Mouse (Mus musculus): Measurements from ENCODE around the gene Naga. TPM values are rescaled to one million over a fixed set of nuclear protein-coding genes. Genes with fewer than 3 reads are reported as not detected.
A peak's percentile ranks its signal among the peaks of the same experiment; 100 is the strongest.

Gene Naga
- 296 and 437 TPM in 2 replicates for polyA plus RNA-seq (2015; fragmentation: Nextera tagmentation; extraction: Ambion mirVana)

- Histone ChIP-seq H3K4me1 (ENCODE audit: control insufficient read depth, insufficient read depth, low read length) (peaks cover 39% of the 10 kb centered on the region), H3K4me2 (ENCODE audit: low read depth, low read length) (peak within 1 kb of the TSS; percentile 53)
- 0% methylated on average over 41 of the region's 41 CpGs for WGBS
These were observed at the start of gene Naga, which contains the start of the genes Pheta2 and Smdt1 for GRCm38 (mm10) chr15:82338593-82339112. Gene Naga, minus strand, starts transcription at chr15:82338925. Gene Pheta2, plus strand, starts transcription at chr15:82338942. Gene Smdt1, plus strand, starts transcription at chr15:82338959.

GRCm38 (mm10) chr15:82385729-82386128 lies 47.0 kb upstream of the Naga start:
- no peak for ATAC-seq
- Histone ChIP-seq H3K27ac (ENCODE audit: low read length) (no peak overlapping the region), H3K9ac (ENCODE audit: low read depth, low read length) (no peak overlapping the region), H3K9me3 (ENCODE audit: control insufficient read depth, low read length) (no peaks in the 10 kb centered on the region), H3K4me3 (ENCODE audit: low read length) (no peak overlapping the region), H3K27me3 (replicated peaks; ENCODE audit: control insufficient read depth, insufficient read depth, low read length) (no peaks in the 10 kb centered on the region), H3K36me3 (ENCODE audit: control insufficient read depth, insufficient read depth, low read length) (no peaks in the 10 kb centered on the region), H3K4me1 (ENCODE audit: control insufficient read depth, insufficient read depth, low read length) (peaks cover 2% of the 10 kb centered on the region; the same call in 1 of the 2 replicates), H3K4me2 (ENCODE audit: low read depth, low read length) (no peak overlapping the region)
- WGBS, result 86% methylated on average over 2 of the region's 2 CpGs

More at GRCm38 (mm10) chr15:82338593-82339112, at the start of gene Naga, which contains the start of the genes Pheta2 and Smdt1:
- ATAC-seq, result peak; percentile 83
- peak within 1 kb of the TSS; percentile 80 for H3K9ac ChIP-seq (ENCODE audit: low read depth, low read length)
- no peaks in the 10 kb centered on the region for H3K27me3 ChIP-seq (replicated peaks; ENCODE audit: control insufficient read depth, insufficient read depth, low read length)
- peak within 1 kb of the TSS; percentile 69 for H3K4me3 ChIP-seq (ENCODE audit: low read length)
- H3K36me3 ChIP-seq (ENCODE audit: control insufficient read depth, insufficient read depth, low read length), result peaks cover 16% of the 10 kb centered on the region
- H3K9me3 ChIP-seq (ENCODE audit: control insufficient read depth, low read length), result no peaks in the 10 kb centered on the region
- H3K27ac ChIP-seq (ENCODE audit: low read length), result peak within 1 kb of the TSS; percentile 73

DNA sequence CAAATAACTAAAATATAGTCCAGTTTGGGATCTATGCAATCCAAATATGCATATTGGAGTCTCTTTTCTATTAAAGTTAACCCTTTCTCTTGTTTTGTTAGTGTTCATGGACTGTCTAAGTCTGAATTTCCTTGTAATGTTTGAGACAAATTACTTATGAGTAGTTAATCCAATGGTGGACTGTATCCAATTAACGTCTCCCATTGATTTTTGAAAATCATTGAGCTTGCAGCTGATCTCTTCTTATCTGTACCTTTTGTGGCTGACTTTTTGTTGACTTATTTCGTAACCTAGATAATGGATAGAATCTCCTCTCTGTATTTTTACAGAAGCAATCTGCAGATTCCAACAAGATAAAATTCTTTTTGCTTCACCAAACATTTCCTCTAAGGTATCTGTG lies 43.7 kb upstream of the Naga start:
- 82% methylated on average over 2 of the region's 2 CpGs for WGBS
- ATAC-seq, result no peak
- Histone ChIP-seq H3K36me3 (ENCODE audit: control insufficient read depth, insufficient read depth, low read length) (no peaks in the 10 kb centered on the region), H3K27me3 (replicated peaks; ENCODE audit: control insufficient read depth, insufficient read depth, low read length) (no peaks in the 10 kb centered on the region; the same call in 1 of the 2 replicates), H3K9me3 (ENCODE audit: control insufficient read depth, low read length) (no peaks in the 10 kb centered on the region), H3K4me2 (ENCODE audit: low read depth, low read length) (no peak overlapping the region), H3K9ac (ENCODE audit: low read depth, low read length) (no peak overlapping the region), H3K27ac (ENCODE audit: low read length) (no peak overlapping the region), H3K4me1 (ENCODE audit: control insufficient read depth, insufficient read depth, low read length) (peaks cover 23% of the 10 kb centered on the region), H3K4me3 (ENCODE audit: low read length) (no peak overlapping the region)

DNA sequence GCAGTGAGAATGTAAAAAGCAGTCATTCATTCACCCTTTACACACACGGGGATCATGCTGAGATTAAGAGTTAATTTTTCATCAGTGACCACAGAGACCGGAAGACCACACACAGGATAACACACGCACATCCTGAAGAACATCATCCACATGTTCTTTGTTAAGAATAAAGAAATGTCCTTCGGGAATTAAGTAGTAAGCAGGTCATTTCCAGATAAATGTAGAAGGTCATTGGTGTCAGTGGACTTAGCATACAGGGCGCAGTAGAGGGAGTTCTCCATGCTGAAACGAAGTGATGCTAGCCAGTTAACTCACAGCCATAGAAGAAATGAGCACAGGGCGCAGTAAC lies 42.0 kb upstream of the Naga start:
- peaks cover 27% of the 10 kb centered on the region for H3K4me1 ChIP-seq (ENCODE audit: control insufficient read depth, insufficient read depth, low read length)
- WGBS, result 33% methylated on average over 7 of the region's 7 CpGs
- H3K9ac ChIP-seq (ENCODE audit: low read depth, low read length), result peak overlapping the region; percentile 55; the same call in 1 of the 2 replicates
- no peaks in the 10 kb centered on the region for H3K9me3 ChIP-seq (ENCODE audit: control insufficient read depth, low read length)
- H3K4me2 ChIP-seq (ENCODE audit: low read depth, low read length), result peak overlapping the region; percentile 52
- no peaks in the 10 kb centered on the region; the same call in 1 of the 2 replicates for H3K27me3 ChIP-seq (replicated peaks; ENCODE audit: control insufficient read depth, insufficient read depth, low read length)
- H3K4me3 ChIP-seq (ENCODE audit: low read length), result peak overlapping the region; percentile 62
- no peaks in the 10 kb centered on the region for H3K36me3 ChIP-seq (ENCODE audit: control insufficient read depth, insufficient read depth, low read length)
- no peak for ATAC-seq
- H3K27ac ChIP-seq (ENCODE audit: low read length), result peak overlapping the region; percentile 57

DNA sequence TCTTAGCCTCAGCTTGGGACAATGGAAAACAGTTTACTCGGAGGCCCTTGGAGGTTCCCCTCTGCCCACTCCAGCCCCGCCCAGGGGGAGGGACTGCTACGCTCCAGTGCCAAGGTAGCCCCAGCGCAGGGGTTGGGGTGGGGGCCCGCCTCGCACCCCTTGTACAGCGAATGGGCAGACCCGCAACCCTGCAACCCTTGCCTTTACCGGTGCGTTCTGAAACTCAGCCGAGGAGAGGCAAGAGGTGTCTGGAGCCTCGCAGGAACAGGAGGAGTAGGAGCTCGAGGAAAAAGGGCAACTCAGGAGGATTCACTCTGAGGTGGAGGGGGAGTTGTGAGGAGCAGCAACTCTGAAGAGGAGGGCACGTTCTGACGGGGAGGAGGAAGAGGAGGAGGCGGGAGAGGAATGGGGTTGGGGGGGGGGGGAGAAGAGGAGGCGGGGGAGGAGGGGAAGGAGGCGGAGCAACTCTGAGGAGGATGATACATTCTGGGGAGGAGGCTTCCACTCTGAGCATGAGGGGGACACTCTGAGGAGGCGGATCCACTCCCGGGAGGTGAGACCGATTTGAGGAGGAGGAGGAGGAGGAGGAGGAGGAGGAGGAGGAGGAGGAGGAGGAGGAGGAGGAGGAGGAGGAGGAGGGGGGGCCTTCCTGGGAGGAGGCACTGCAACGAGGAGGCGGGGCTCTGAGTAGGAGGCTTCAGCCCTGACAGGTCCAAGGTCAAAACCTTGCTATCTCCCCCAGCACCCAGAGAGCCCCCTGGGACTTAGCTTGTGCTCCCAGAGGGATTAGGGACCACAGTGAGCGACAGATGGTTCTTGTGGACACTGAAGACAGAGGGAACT lies 41.4 kb upstream of the Naga start, which contains the start of gene Cyp2d22:
Gene Cyp2d22 (minus strand): TSS at position 390 of the 843 bp plus-strand sequence.
- H3K4me3 ChIP-seq (ENCODE audit: low read length), result peak within 1 kb of the TSS; percentile 62
- H3K27ac ChIP-seq (ENCODE audit: low read length), result peak within 1 kb of the TSS; percentile 83
- no peaks in the 10 kb centered on the region for H3K36me3 ChIP-seq (ENCODE audit: control insufficient read depth, insufficient read depth, low read length)
- no peaks in the 10 kb centered on the region; the same call in 1 of the 2 replicates for H3K27me3 ChIP-seq (replicated peaks; ENCODE audit: control insufficient read depth, insufficient read depth, low read length)
- peak within 1 kb of the TSS; percentile 60 for H3K4me2 ChIP-seq (ENCODE audit: low read depth, low read length)
- peak within 1 kb of the TSS; percentile 70 for H3K9ac ChIP-seq (ENCODE audit: low read depth, low read length)
- 3% methylated on average over 18 of the region's 24 CpGs for WGBS
- H3K4me1 ChIP-seq (ENCODE audit: control insufficient read depth, insufficient read depth, low read length), result peaks cover 27% of the 10 kb centered on the region
- peak; percentile 83 for ATAC-seq
- no peaks in the 10 kb centered on the region for H3K9me3 ChIP-seq (ENCODE audit: control insufficient read depth, low read length)

- H3K9me3 ChIP-seq (ENCODE audit: control insufficient read depth, low read length), result no peaks in the 10 kb centered on the region
- 18% methylated on average over 7 of the region's 7 CpGs for WGBS
- peak; percentile 84 for ATAC-seq
These were observed 40.8 kb upstream of the Naga start for GRCm38 (mm10) chr15:82379511-82379870.

GRCm38 (mm10) chr15:82378261-82379180 lies 39.8 kb upstream of the Naga start:
- Histone ChIP-seq H3K36me3 (ENCODE audit: control insufficient read depth, insufficient read depth, low read length) (no peaks in the 10 kb centered on the region), H3K4me2 (ENCODE audit: low read depth, low read length) (peak overlapping the region; percentile 60), H3K27ac (ENCODE audit: low read length) (peak overlapping the region; percentile 83), H3K9ac (ENCODE audit: low read depth, low read length) (peak overlapping the region; percentile 24; the same call in 1 of the 2 replicates), H3K4me1 (ENCODE audit: control insufficient read depth, insufficient read depth, low read length) (peaks cover 27% of the 10 kb centered on the region), H3K9me3 (ENCODE audit: control insufficient read depth, low read length) (no peaks in the 10 kb centered on the region), H3K27me3 (replicated peaks; ENCODE audit: control insufficient read depth, insufficient read depth, low read length) (no peaks in the 10 kb centered on the region; the same call in 1 of the 2 replicates), H3K4me3 (ENCODE audit: low read length) (peak overlapping the region; percentile 22; the same call in 1 of the 2 replicates)
- ATAC-seq, result no peak
- 40% methylated on average over 15 of the region's 15 CpGs for WGBS

More at GRCm38 (mm10) chr15:82379511-82379870, 40.8 kb upstream of the Naga start:
- Histone ChIP-seq H3K4me1 (ENCODE audit: control insufficient read depth, insufficient read depth, low read length) (peaks cover 27% of the 10 kb centered on the region), H3K27me3 (replicated peaks; ENCODE audit: control insufficient read depth, insufficient read depth, low read length) (no peaks in the 10 kb centered on the region; the same call in 1 of the 2 replicates), H3K27ac (ENCODE audit: low read length) (peak overlapping the region; percentile 83), H3K4me2 (ENCODE audit: low read depth, low read length) (peak overlapping the region; percentile 60), H3K4me3 (ENCODE audit: low read length) (peak overlapping the region; percentile 62), H3K36me3 (ENCODE audit: control insufficient read depth, insufficient read depth, low read length) (no peaks in the 10 kb centered on the region), H3K9ac (ENCODE audit: low read depth, low read length) (peak overlapping the region; percentile 70)

GRCm38 (mm10) chr15:82377701-82378100 lies 39.0 kb upstream of the Naga start:
- 74% methylated on average over 5 of the region's 5 CpGs for WGBS
- Histone ChIP-seq H3K4me3 (ENCODE audit: low read length) (no peak overlapping the region), H3K4me1 (ENCODE audit: control insufficient read depth, insufficient read depth, low read length) (peaks cover 27% of the 10 kb centered on the region), H3K27ac (ENCODE audit: low read length) (no peak overlapping the region), H3K36me3 (ENCODE audit: control insufficient read depth, insufficient read depth, low read length) (no peaks in the 10 kb centered on the region), H3K9me3 (ENCODE audit: control insufficient read depth, low read length) (no peaks in the 10 kb centered on the region), H3K9ac (ENCODE audit: low read depth, low read length) (0 out of 2 replicates have a peak overlapping the region, but pooled peaks have one; percentile 29), H3K4me2 (ENCODE audit: low read depth, low read length) (no peak overlapping the region), H3K27me3 (replicated peaks; ENCODE audit: control insufficient read depth, insufficient read depth, low read length) (no peaks in the 10 kb centered on the region; the same call in 1 of the 2 replicates)
- no peak for ATAC-seq

All from intestine, embryonic 16.5 days (tissue).